In genomic region chr7:139731276-139731696, GRCm38 (mm10) we compare ENCODE assay signal across 11 mouse cellular contexts. TPM values are rescaled to one million over a fixed set of nuclear protein-coding genes. Genes with fewer than 3 reads are reported as not detected.
DNase-seq lines count a peak whose midpoint lies in the region; ATAC-seq and TF ChIP-seq lines count a peak whose summit lies in the region.
"Had no signal": no experiment of that assay in that cellular context is flagged by ENCODE, and none has a peak within 500 bp of the region (broad histone marks: within the 10 kb centered on the region; RNA-seq: fewer than 3 reads in every experiment).

No protein-coding gene starts in this region.

- no peaks in the 10 kb centered on the region for H3K27me3 ChIP-seq in CH12.LX (replicated peaks)
- no peaks in the 10 kb centered on the region for H3K27me3 ChIP-seq in heart, embryonic 10.5 days (ENCODE audit: insufficient read depth, poor library complexity, severe bottlenecking)
- no peaks in the 10 kb centered on the region for H3K27me3 ChIP-seq in lung, embryonic 15.5 days
- H3K27me3 ChIP-seq: heart, embryonic 13.5 days had no signal

- H3K9me3 ChIP-seq in CH12.LX (replicated peaks; ENCODE audit: low read length) = no peaks in the 10 kb centered on the region
- no peaks in the 10 kb centered on the region for H3K9me3 ChIP-seq in heart, embryonic 10.5 days
- no peaks in the 10 kb centered on the region for H3K9me3 ChIP-seq in lung, embryonic 15.5 days
- H3K9me3 ChIP-seq: heart, embryonic 13.5 days had no signal

- WGBS in heart, embryonic 10.5 days = 34% methylated on average over 8 of the region's 8 CpGs
- 14% methylated on average over 8 of the region's 8 CpGs for WGBS in lung, embryonic 15.5 days

- TF ChIP-seq EP300 in CH12.LX (IDR thresholded peaks at IDR 0.05; ENCODE audit: low read length) = no peak

- in situ Hi-C loops in CH12.LX (cut with MboI; ENCODE audit: low pct_ligation_motif_present, low pct_unique_long_range_greater_than_20kb, low sequenced_read_pairs) = no loop called here

- peak; percentile 75; the same call in 1 of the 2 replicates for ATAC-seq in lung, embryonic 15.5 days (ENCODE audit: borderline replicate concordance, extremely low read depth, low FRiP score, low TSS enrichment)
- ATAC-seq in CD4-positive, CD25-positive, alpha-beta regulatory T cell, adult 4 months = no peak

- peak overlapping the region; percentile 18; the same call in 1 of the 2 replicates for H3K27ac ChIP-seq in CH12.LX (ENCODE audit: insufficient read depth, low read depth)
- H3K27ac ChIP-seq in heart, embryonic 10.5 days = no peak overlapping the region
- peak overlapping the region; percentile 24; the same call in 1 of the 2 replicates for H3K27ac ChIP-seq in lung, embryonic 15.5 days
- H3K27ac ChIP-seq: heart, embryonic 13.5 days had no signal

- no peaks in the 10 kb centered on the region for H3K79me2 ChIP-seq in CH12.LX (replicated peaks; ENCODE audit: control insufficient read depth, extremely low read depth, insufficient read depth, poor library complexity, severe bottlenecking)

- dilution Hi-C loops in CH12.LX (cut with MboI; ENCODE audit: extremely low pct_ligation_motif_present, extremely low pct_unique_long_range_greater_than_20kb, low sequenced_read_pairs) = no loop called here

- peak overlapping the region; percentile 37 for H3K4me2 ChIP-seq in CH12.LX (ENCODE audit: insufficient read depth, low read depth, poor library complexity, severe bottlenecking)
- H3K4me2 ChIP-seq in lung, embryonic 15.5 days = 0 out of 2 replicates have a peak overlapping the region, but pooled peaks have one; percentile 8
- H3K4me2 ChIP-seq: heart, embryonic 13.5 days had no signal

- H3K9ac ChIP-seq in CH12.LX (ENCODE audit: insufficient read depth, low read depth) = peak overlapping the region; percentile 39
- H3K9ac ChIP-seq in lung, embryonic 15.5 days = no peak overlapping the region
- H3K9ac ChIP-seq: heart, embryonic 13.5 days had no signal

- no peaks in the 10 kb centered on the region for H3K36me3 ChIP-seq in CH12.LX (replicated peaks in 1 of 2; ENCODE audit: control insufficient read depth in 1 of 2, insufficient read depth in 1 of 2, low read length in 1 of 2)
- H3K36me3 ChIP-seq in heart, embryonic 10.5 days = no peaks in the 10 kb centered on the region
- no peaks in the 10 kb centered on the region for H3K36me3 ChIP-seq in lung, embryonic 15.5 days
- H3K36me3 ChIP-seq: heart, embryonic 13.5 days had no signal

- peak; percentile 96 for DNase-seq in heart, adult 11 months
- DNase-seq in heart, postnatal 25 days (ENCODE audit: low spot score) = no peak
- peak; percentile 57 for DNase-seq in CH12.LX (ENCODE audit: extremely low read depth)
- peak; percentile 68 for DNase-seq in heart, embryonic 10.5 days (ENCODE audit: low spot score)
- no peak for DNase-seq in layer of hippocampus, postnatal 10 days (ENCODE audit: low spot score in 2 of 2)
- no peak for DNase-seq in right cerebral cortex, postnatal 25 days

- intact Hi-C loops in heart, postnatal 25 days (cut with DNase I) = no loop called here

- H3K4me1 ChIP-seq in CH12.LX (ENCODE audit: control insufficient read depth in 1 of 2, insufficient read depth in 2 of 2) = peaks cover 23 to 37% of the 10 kb centered on the region in 2 experiments
- H3K4me1 ChIP-seq in heart, embryonic 10.5 days = peaks cover 9% of the 10 kb centered on the region
- peaks cover 6% of the 10 kb centered on the region for H3K4me1 ChIP-seq in lung, embryonic 15.5 days
- H3K4me1 ChIP-seq: heart, embryonic 13.5 days had no signal

- no peak overlapping the region for H3K4me3 ChIP-seq in CH12.LX (replicated peaks in 1 of 3; ENCODE audit: low read depth in 2 of 3, low read length in 2 of 3, poor library complexity in 1 of 3)
- no peak overlapping the region for H3K4me3 ChIP-seq in heart, embryonic 10.5 days
- no peak overlapping the region for H3K4me3 ChIP-seq in lung, embryonic 15.5 days
- H3K4me3 ChIP-seq: erythroblast, embryonic 14.5 days; heart, embryonic 13.5 days had no signal

- TF ChIP-seq CTCF in CH12.LX (conservative IDR thresholded peaks at IDR 0.05 in 1 of 2, IDR thresholded peaks at IDR 0.05 in 1 of 2; ENCODE audit: low read depth in 2 of 2, low read length in 2 of 2) = no peak

- no peak for TF ChIP-seq POLR2A in CH12.LX (IDR thresholded peaks at IDR 0.05; ENCODE audit: low read depth, low read length)

- no peak for TF ChIP-seq RAD21 in CH12.LX (IDR thresholded peaks at IDR 0.05; ENCODE audit: low read depth, low read length)

TF ChIP-seq in CH12.LX, 34 proteins besides CTCF, POLR2A, EP300 and RAD21:
- TF ChIP-seq MYC (IDR thresholded peaks at IDR 0.05; ENCODE audit: low read depth, low read length) (peak; percentile 41; the same call in 1 of the 2 replicates), E2F4 (IDR thresholded peaks at IDR 0.05; ENCODE audit: insufficient replicate concordance, low read depth, low read length) (no peak), PAX5 (IDR thresholded peaks at IDR 0.05; ENCODE audit: low read length) (no peak), BHLHE40 (IDR thresholded peaks at IDR 0.05; ENCODE audit: low read depth, low read length) (peak; percentile 70), ZC3H11A (IDR thresholded peaks at IDR 0.05; ENCODE audit: low read depth, low read length) (no peak), IRF4 (IDR thresholded peaks at IDR 0.05; ENCODE audit: low read depth, low read length) (no peak), NRF1 (IDR thresholded peaks at IDR 0.05; ENCODE audit: low read depth, low read length) (no peak), GABPA (IDR thresholded peaks at IDR 0.05; ENCODE audit: insufficient replicate concordance, low read depth, low read length) (no peak), MAFK (IDR thresholded peaks at IDR 0.05; ENCODE audit: insufficient replicate concordance, low read length) (no peak), USF1 (IDR thresholded peaks at IDR 0.05; ENCODE audit: low read depth, low read length) (no peak), MAX (IDR thresholded peaks at IDR 0.05; ENCODE audit: low read length) (no peak), TCF12 (IDR thresholded peaks at IDR 0.05; ENCODE audit: low read depth, low read length) (no peak; the same call in 1 of the 2 replicates), NELFE (IDR thresholded peaks at IDR 0.05; ENCODE audit: low read depth, low read length) (no peak), TBP (conservative IDR thresholded peaks at IDR 0.05; ENCODE audit: low read depth, low read length) (no peak), HCFC1 (IDR thresholded peaks at IDR 0.05; ENCODE audit: low read depth, low read length) (no peak), CHD1 (IDR thresholded peaks at IDR 0.05; ENCODE audit: low read depth, low read length) (no peak), ETS1 (conservative IDR thresholded peaks at IDR 0.05; ENCODE audit: low read depth, low read length) (peak; percentile 41; the same call in 1 of the 2 replicates), KAT2A (IDR thresholded peaks at IDR 0.05; ENCODE audit: insufficient replicate concordance, low read length) (no peak), USF2 (conservative IDR thresholded peaks at IDR 0.05; ENCODE audit: low read depth, low read length) (no peak), RCOR1 (conservative IDR thresholded peaks at IDR 0.05; ENCODE audit: low read depth, low read length) (no peak), ZNF384 (IDR thresholded peaks at IDR 0.05; ENCODE audit: low read depth, low read length) (no peak), ELF1 (IDR thresholded peaks at IDR 0.05; ENCODE audit: low read depth, low read length) (0 out of 2 replicates have a peak, but pooled peaks have one; percentile 28), SMC3 (IDR thresholded peaks at IDR 0.05; ENCODE audit: low read depth, low read length) (no peak), SIN3A (IDR thresholded peaks at IDR 0.05; ENCODE audit: low read length) (no peak), JUN (IDR thresholded peaks at IDR 0.05; ENCODE audit: insufficient read depth, low read depth, low read length) (no peak), ZKSCAN1 (IDR thresholded peaks at IDR 0.05; ENCODE audit: borderline replicate concordance, low read depth, low read length) (no peak), CHD2 (IDR thresholded peaks at IDR 0.05; ENCODE audit: low read length) (no peak), MAZ (IDR thresholded peaks at IDR 0.05; ENCODE audit: low read depth, low read length) (no peak), POLR2AphosphoS2 (IDR thresholded peaks at IDR 0.05; ENCODE audit: low read depth, low read length) (no peak), MXI1 (IDR thresholded peaks at IDR 0.05; ENCODE audit: low read depth, low read length) (no peak)

RNA-seq across cellular contexts. Expression of gene Cfap46, which starts 47.7 kb away (rescaled TPM):
- total RNA-seq in heart, postnatal 25 days (2021) = under 1 TPM in 1 of 2 experiments, not detected in 1; 0.16 TPM
- total RNA-seq in CH12.LX (2012; rRNA removed) = 0.04 and 0.13 TPM in 2 replicates
- 0.11 TPM in 1 of 2 replicates, not detected in the other for total RNA-seq in CH12.LX (2014; rRNA removed)
- polyA plus RNA-seq in CH12.LX (2012; ENCODE audit: insufficient read length, low read depth) = 0.11 and 0.29 TPM in 2 replicates
- polyA plus RNA-seq in heart, embryonic 10.5 days (2016; fragmentation: Nextera tagmentation; extraction: Ambion mirVana) = 0.16 TPM in 1 of 2 replicates, not detected in the other
- 0.82 and 1.3 TPM in 2 replicates for polyA plus RNA-seq in lung, embryonic 15.5 days (2015; fragmentation: Nextera tagmentation; extraction: Ambion mirVana)
- 1 to 10 TPM; 3.4 to 3.9 TPM for total RNA-seq in layer of hippocampus, postnatal 10 days (2021)
- polyA plus RNA-seq in CD4-positive, CD25-positive, alpha-beta regulatory T cell, adult 4 months (2017; shearing (Covaris generic)) = not detected
- total RNA-seq: neutrophil, adult 5-6 weeks had no signal
- polyA plus RNA-seq: erythroblast, embryonic 14.5 days; heart, embryonic 13.5 days had no signal

Comparison
In these comparisons a context has a peak if more than half of its experiments do, and no peak if none do; other contexts are left out.
1. DNase-seq: peak in heart, adult 11 months (single experiment), CH12.LX (single experiment) and heart, embryonic 10.5 days (single experiment); none in heart, postnatal 25 days (single experiment), layer of hippocampus, postnatal 10 days (0 of 2) and right cerebral cortex, postnatal 25 days (single experiment).